Mouse (Mus musculus): ENCODE data around the gene Mmp10. TPM values are rescaled to one million over a fixed set of nuclear protein-coding genes. Genes with fewer than 3 reads are reported as not detected.

The Mmp10 gene
- polyA plus RNA-seq (2012; fragmentation: generic; extraction: Trizol), result 0.05 TPM

DNA sequence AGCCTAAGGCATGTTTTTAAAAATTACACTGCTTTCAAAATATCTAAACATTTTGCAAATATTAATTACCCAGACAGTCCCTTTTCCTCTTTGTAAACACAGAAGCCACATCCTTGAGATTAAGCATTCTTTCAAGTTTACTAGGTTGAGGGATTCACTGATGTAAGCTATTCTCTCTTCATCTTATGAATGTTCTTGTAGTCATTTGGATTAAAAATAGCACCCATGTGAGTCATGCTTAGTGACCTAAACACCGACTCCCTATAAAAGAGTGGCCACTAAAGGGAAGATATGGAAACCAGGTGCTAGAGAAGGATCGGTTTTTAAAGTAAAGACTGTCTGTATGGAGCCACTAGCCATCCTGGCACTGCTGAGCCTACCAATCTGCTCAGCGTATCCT is at the start of gene Mmp10:
TSS of gene Mmp10 (plus strand) at position 302 of the 400 bp plus-strand sequence.
- H3ac ChIP-seq (ENCODE audit: control insufficient read depth, insufficient read length), result no peak within 1 kb of the TSS
- no peak for TF ChIP-seq POLR2AphosphoS2 (IDR thresholded peaks at IDR 0.05; ENCODE audit: insufficient read length, low read depth)
- TF ChIP-seq USF1 (IDR thresholded peaks at IDR 0.05; ENCODE audit: low read depth), result no peak
- TF ChIP-seq MYOD1 (IDR thresholded peaks at IDR 0.05; ENCODE audit: control insufficient read depth in 1 of 3, insufficient read length in 2 of 3, low read depth in 2 of 3), result no peak
- TF ChIP-seq MYOG (IDR thresholded peaks at IDR 0.05; ENCODE audit: control insufficient read depth in 1 of 3, insufficient read depth in 1 of 3, insufficient read length in 2 of 3, low read depth in 2 of 3), result no peak
- TF ChIP-seq TCF12 (IDR thresholded peaks at IDR 0.05; ENCODE audit: insufficient read depth, poor library complexity, severe bottlenecking), result no peak
- no peak for TF ChIP-seq SRF (IDR thresholded peaks at IDR 0.05; ENCODE audit: control insufficient read depth, insufficient read length, low read depth)
- no peak for TF ChIP-seq REST (IDR thresholded peaks at IDR 0.05; ENCODE audit: insufficient read depth, insufficient read length)
- no peak for TF ChIP-seq E2F4 (IDR thresholded peaks at IDR 0.05; ENCODE audit: insufficient read depth)
- no peak for TF ChIP-seq TCF3 (IDR thresholded peaks at IDR 0.05; ENCODE audit: insufficient read length, low read depth)
- TF ChIP-seq CEBPB (IDR thresholded peaks at IDR 0.05; ENCODE audit: insufficient read depth, poor library complexity, severe bottlenecking), result no peak
- TF ChIP-seq POLR2A (IDR thresholded peaks at IDR 0.05; ENCODE audit: insufficient read length, low read depth), result no peak
- no peak for TF ChIP-seq MAX (IDR thresholded peaks at IDR 0.05; ENCODE audit: low read depth)
- no peaks in the 10 kb centered on the region for H3K27me3 ChIP-seq (ENCODE audit: control insufficient read depth, insufficient read depth, insufficient read length)
- H3K36me3 ChIP-seq (ENCODE audit: control insufficient read depth, insufficient read depth), result no peaks in the 10 kb centered on the region
- no peak within 1 kb of the TSS for H3K4me2 ChIP-seq (ENCODE audit: low read depth)
- no peak within 1 kb of the TSS for H3K4me3 ChIP-seq
- no peaks in the 10 kb centered on the region for H3K79me2 ChIP-seq (ENCODE audit: control insufficient read depth, insufficient read depth)

DNA sequence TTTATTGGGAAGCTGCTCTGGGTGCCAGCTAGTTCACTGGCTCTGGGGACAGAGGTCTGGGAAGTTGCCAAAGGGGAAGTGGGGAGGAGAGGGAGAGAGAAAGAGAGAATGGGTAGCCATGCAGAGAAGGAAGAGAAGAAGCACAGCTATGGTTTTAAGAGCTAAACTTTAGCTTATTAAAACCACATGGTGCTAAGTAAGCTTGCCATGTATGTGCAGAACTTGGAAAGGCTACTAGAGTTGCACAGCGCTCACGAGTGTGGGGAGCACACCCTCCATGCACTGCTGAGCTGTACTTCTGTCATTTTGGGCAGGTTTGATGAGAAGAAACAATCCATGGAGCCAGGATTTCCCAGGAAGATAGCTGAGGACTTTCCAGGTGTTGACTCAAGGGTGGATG is 48.9 kb upstream of the Mmp10 start:
- Histone ChIP-seq H3K27me3 (ENCODE audit: control insufficient read depth, insufficient read depth, insufficient read length) (no peaks in the 10 kb centered on the region), H3ac (ENCODE audit: control insufficient read depth, insufficient read length) (no peak overlapping the region), H3K4me3 (no peak overlapping the region), H3K79me2 (ENCODE audit: control insufficient read depth, insufficient read depth) (no peaks in the 10 kb centered on the region), H3K4me2 (ENCODE audit: low read depth) (no peak overlapping the region), H3K36me3 (ENCODE audit: control insufficient read depth, insufficient read depth) (no peaks in the 10 kb centered on the region)
- TF ChIP-seq MYOD1 (IDR thresholded peaks at IDR 0.05; ENCODE audit: control insufficient read depth in 1 of 3, insufficient read length in 2 of 3, low read depth in 2 of 3) (no peak), SRF (IDR thresholded peaks at IDR 0.05; ENCODE audit: control insufficient read depth, insufficient read length, low read depth) (no peak), E2F4 (IDR thresholded peaks at IDR 0.05; ENCODE audit: insufficient read depth) (no peak), REST (IDR thresholded peaks at IDR 0.05; ENCODE audit: insufficient read depth, insufficient read length) (no peak), TCF3 (IDR thresholded peaks at IDR 0.05; ENCODE audit: insufficient read length, low read depth) (no peak), MAX (IDR thresholded peaks at IDR 0.05; ENCODE audit: low read depth) (no peak), POLR2AphosphoS2 (IDR thresholded peaks at IDR 0.05; ENCODE audit: insufficient read length, low read depth) (no peak)

DNA sequence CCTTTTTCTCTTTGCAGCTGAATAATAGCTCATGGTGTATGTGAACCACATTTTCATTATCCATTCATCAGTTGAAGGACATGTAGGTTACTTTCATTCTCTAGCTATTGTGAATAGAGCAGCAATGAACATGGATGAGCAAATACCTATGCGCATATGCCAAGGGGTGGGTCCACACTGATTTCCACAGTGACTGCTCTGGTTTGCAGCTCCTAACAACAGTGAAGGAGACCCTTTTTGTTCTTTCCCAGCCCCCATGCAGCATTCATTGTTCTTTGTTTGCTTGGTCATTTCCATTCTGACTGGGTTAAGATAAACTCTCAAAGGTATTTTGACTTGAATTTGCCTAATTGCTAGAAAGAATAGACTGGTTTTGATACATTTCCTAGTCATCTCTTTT is 31.9 kb upstream of the Mmp10 start:
- no peak overlapping the region for H3K4me2 ChIP-seq (ENCODE audit: low read depth)
- no peaks in the 10 kb centered on the region for H3K27me3 ChIP-seq (ENCODE audit: control insufficient read depth, insufficient read depth, insufficient read length)
- no peak for TF ChIP-seq MAX (IDR thresholded peaks at IDR 0.05; ENCODE audit: low read depth)
- TF ChIP-seq REST (IDR thresholded peaks at IDR 0.05; ENCODE audit: insufficient read depth, insufficient read length), result no peak
- no peak for TF ChIP-seq MYOD1 (IDR thresholded peaks at IDR 0.05; ENCODE audit: control insufficient read depth in 1 of 3, insufficient read length in 2 of 3, low read depth in 2 of 3)
- no peak for TF ChIP-seq TCF3 (IDR thresholded peaks at IDR 0.05; ENCODE audit: insufficient read length, low read depth)
- TF ChIP-seq SRF (IDR thresholded peaks at IDR 0.05; ENCODE audit: control insufficient read depth, insufficient read length, low read depth), result no peak
- TF ChIP-seq E2F4 (IDR thresholded peaks at IDR 0.05; ENCODE audit: insufficient read depth), result no peak
- TF ChIP-seq MYOG (IDR thresholded peaks at IDR 0.05; ENCODE audit: control insufficient read depth in 1 of 3, insufficient read depth in 1 of 3, insufficient read length in 2 of 3, low read depth in 2 of 3), result no peak
- no peak for TF ChIP-seq POLR2A (IDR thresholded peaks at IDR 0.05; ENCODE audit: insufficient read length, low read depth)
- no peak for TF ChIP-seq CEBPB (IDR thresholded peaks at IDR 0.05; ENCODE audit: insufficient read depth, poor library complexity, severe bottlenecking)
- TF ChIP-seq POLR2AphosphoS2 (IDR thresholded peaks at IDR 0.05; ENCODE audit: insufficient read length, low read depth), result no peak
- TF ChIP-seq TCF12 (IDR thresholded peaks at IDR 0.05; ENCODE audit: insufficient read depth, poor library complexity, severe bottlenecking), result no peak
- no peak for TF ChIP-seq USF1 (IDR thresholded peaks at IDR 0.05; ENCODE audit: low read depth)
- H3K4me3 ChIP-seq, result no peak overlapping the region
- H3ac ChIP-seq (ENCODE audit: control insufficient read depth, insufficient read length), result no peak overlapping the region
- no peaks in the 10 kb centered on the region for H3K79me2 ChIP-seq (ENCODE audit: control insufficient read depth, insufficient read depth)
- H3K36me3 ChIP-seq (ENCODE audit: control insufficient read depth, insufficient read depth), result no peaks in the 10 kb centered on the region

DNA sequence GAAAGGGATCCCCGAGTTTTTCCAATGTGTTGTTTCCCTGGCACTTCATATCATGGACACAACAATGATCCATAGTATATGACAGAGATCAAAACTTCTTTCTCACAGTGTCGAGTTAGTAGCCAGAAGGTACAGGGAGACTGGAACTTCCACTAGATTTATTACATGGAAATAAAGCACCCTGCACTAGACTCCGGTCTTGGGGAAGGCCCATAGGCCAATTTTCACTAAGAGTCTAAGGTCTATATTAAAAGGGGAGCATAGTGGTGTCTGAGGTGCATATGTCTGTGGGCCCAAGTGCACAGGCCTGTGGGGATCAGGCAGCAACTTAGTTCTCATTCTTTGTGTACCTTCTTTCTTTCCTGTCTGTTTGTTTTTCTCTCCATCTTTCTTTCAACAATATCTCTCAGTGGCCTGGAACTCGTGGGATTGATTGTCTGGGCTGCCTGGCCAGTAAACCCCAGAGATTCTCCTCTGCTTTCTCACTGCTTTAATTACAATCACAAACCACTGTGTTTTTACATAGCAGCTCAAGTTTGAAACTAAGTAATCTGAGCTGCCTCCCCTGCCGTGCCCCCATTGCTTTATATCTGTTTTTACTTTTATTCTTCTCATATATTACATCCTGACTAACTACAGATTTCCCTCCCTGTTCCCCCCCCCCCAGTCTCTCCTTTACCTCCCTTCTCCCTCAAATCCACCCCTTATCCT is 18.3 kb upstream of the Mmp10 start:
- no peaks in the 10 kb centered on the region for H3K36me3 ChIP-seq (ENCODE audit: control insufficient read depth, insufficient read depth)
- H3K79me2 ChIP-seq (ENCODE audit: control insufficient read depth, insufficient read depth), result no peaks in the 10 kb centered on the region
- H3ac ChIP-seq (ENCODE audit: control insufficient read depth, insufficient read length), result no peak overlapping the region
- TF ChIP-seq TCF12 (IDR thresholded peaks at IDR 0.05; ENCODE audit: insufficient read depth, poor library complexity, severe bottlenecking), result no peak
- TF ChIP-seq TCF3 (IDR thresholded peaks at IDR 0.05; ENCODE audit: insufficient read length, low read depth), result no peak
- TF ChIP-seq POLR2AphosphoS2 (IDR thresholded peaks at IDR 0.05; ENCODE audit: insufficient read length, low read depth), result no peak
- no peak for TF ChIP-seq MYOG (IDR thresholded peaks at IDR 0.05; ENCODE audit: control insufficient read depth in 1 of 3, insufficient read depth in 1 of 3, insufficient read length in 2 of 3, low read depth in 2 of 3)
- TF ChIP-seq E2F4 (IDR thresholded peaks at IDR 0.05; ENCODE audit: insufficient read depth), result no peak
- no peak for TF ChIP-seq MYOD1 (IDR thresholded peaks at IDR 0.05; ENCODE audit: control insufficient read depth in 1 of 3, insufficient read length in 2 of 3, low read depth in 2 of 3)
- no peak for TF ChIP-seq CEBPB (IDR thresholded peaks at IDR 0.05; ENCODE audit: insufficient read depth, poor library complexity, severe bottlenecking)
- TF ChIP-seq REST (IDR thresholded peaks at IDR 0.05; ENCODE audit: insufficient read depth, insufficient read length), result no peak
- no peak for TF ChIP-seq POLR2A (IDR thresholded peaks at IDR 0.05; ENCODE audit: insufficient read length, low read depth)
- TF ChIP-seq USF1 (IDR thresholded peaks at IDR 0.05; ENCODE audit: low read depth), result no peak
- no peak for TF ChIP-seq MAX (IDR thresholded peaks at IDR 0.05; ENCODE audit: low read depth)
- no peak for TF ChIP-seq SRF (IDR thresholded peaks at IDR 0.05; ENCODE audit: control insufficient read depth, insufficient read length, low read depth)
- no peaks in the 10 kb centered on the region for H3K27me3 ChIP-seq (ENCODE audit: control insufficient read depth, insufficient read depth, insufficient read length)
- no peak overlapping the region for H3K4me3 ChIP-seq
- H3K4me2 ChIP-seq (ENCODE audit: low read depth), result no peak overlapping the region

Measured in myocyte (in vitro differentiated cells).